Mouse (Mus musculus) bone marrow, adult 2 months (tissue): ENCODE measurements at regions not wholly inside any gene's neighbourhood (a gene's known extent, or its start where the extent isn't known, plus 50 kb on each side); places are given as distances from the start of the nearest gene placed in this dataset.

Experiments used
- CTCF ChIP-seq: fragments of 200-500 bp; IDR thresholded peaks from 2 replicates; pipeline ENCODE4 v1.5.1; 2011; ENCODE audit warnings: low read length, control low read depth; ENCODE audit not compliant: control insufficient read depth, insufficient read depth
- POLR2A ChIP-seq: fragments of 200-500 bp; IDR thresholded peaks from 2 replicates; pipeline ENCODE4 v1.6.1; 2011; ENCODE audit warnings: low read depth, mild to moderate bottlenecking, control low read depth, low read length, borderline replicate concordance; ENCODE audit not compliant: control insufficient read depth

DNA sequence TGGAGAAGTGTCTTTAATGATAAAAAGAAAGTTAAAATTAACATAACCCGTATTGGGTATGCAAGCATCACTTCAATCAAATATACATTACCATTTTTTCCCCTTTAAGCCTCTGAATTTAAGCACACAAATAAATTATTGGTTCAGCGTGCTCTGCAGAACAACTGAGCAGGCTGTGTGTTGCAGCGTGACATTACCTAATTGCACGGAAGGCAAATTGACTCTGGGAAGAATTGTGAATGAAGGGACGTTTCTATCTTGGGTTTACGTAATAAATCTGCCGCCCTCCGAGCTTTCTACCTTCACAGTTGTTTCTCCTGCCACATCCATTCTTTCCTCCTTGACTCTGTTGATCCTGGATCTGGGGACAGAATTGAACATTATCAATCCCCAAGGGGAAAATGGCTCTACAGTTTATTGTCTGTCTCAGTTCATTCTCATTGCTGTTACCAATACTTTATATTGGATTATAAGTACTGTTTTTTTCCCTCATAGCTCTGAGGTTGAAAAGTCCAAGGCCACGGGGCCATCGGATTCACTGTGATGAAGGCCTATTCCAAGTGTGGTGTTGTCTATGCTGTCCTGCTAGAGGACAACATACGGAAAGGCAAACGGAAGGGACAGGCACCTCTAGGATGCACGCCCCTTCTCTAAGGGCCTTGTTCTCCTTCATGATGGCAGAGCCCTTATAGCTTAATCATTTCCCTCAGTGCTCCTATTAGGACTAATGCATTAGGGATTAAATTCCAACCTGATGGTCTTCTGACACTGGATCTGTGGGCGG is 256.7 kb downstream of the Mef2c start:
- no peak for TF ChIP-seq POLR2A
- no peak for TF ChIP-seq CTCF
